24 mouse cellular contexts compared by ENCODE assay signal in genomic region chr12:78057166-78057565, GRCm38 (mm10).
"Had no signal": no experiment of that assay in that cellular context is flagged by ENCODE, and none has a peak within 500 bp of the region (broad histone marks: within the 10 kb centered on the region; RNA-seq: fewer than 3 reads in every experiment).

No protein-coding gene starts in this region.

- H3K4me1 ChIP-seq: heart, embryonic 10.5 days; intestine, embryonic 15.5 days; limb, embryonic 12.5 days had no signal

- H3K4me2 ChIP-seq: heart, embryonic 12.5 days; hindbrain, embryonic 13.5 days; intestine, embryonic 15.5 days; limb, embryonic 12.5 days; liver, embryonic 11.5 days had no signal

- ATAC-seq: inflammation-experienced regulatory T-cells, adult 6 months; intestine, embryonic 15.5 days; intestine, postnatal 0 days had no signal

- DNase-seq: gastrocnemius, adult 2 months; gastrocnemius, postnatal 10 days; gastrocnemius, postnatal 25 days; heart, adult 18-20 months; heart, postnatal 10 days; heart, postnatal 4 days; kidney, adult 18-20 months; kidney, adult 8-10 months; kidney, postnatal 10 days; kidney, postnatal 25 days; kidney, postnatal 4 days; liver had no signal

- H3K9ac ChIP-seq: heart, embryonic 12.5 days; hindbrain, embryonic 13.5 days; intestine, embryonic 15.5 days; limb, embryonic 12.5 days had no signal

- H3K27me3 ChIP-seq: intestine, embryonic 15.5 days had no signal

- H3K4me3 ChIP-seq: gastrocnemius, adult 2 months; heart, embryonic 10.5 days; heart, embryonic 12.5 days; hindbrain, embryonic 10.5 days; hindbrain, embryonic 13.5 days; intestine, embryonic 15.5 days; layer of hippocampus, adult 2 months; left cerebral cortex, adult 2 months; limb, embryonic 10.5 days; limb, embryonic 12.5 days had no signal

- H3K27ac ChIP-seq: gastrocnemius, adult 2 months; heart, embryonic 10.5 days; hindbrain, embryonic 10.5 days; hindbrain, embryonic 13.5 days; intestine, embryonic 15.5 days; layer of hippocampus, adult 2 months; left cerebral cortex, adult 2 months; limb, embryonic 10.5 days; limb, embryonic 12.5 days had no signal

- H3K9me3 ChIP-seq: heart, embryonic 10.5 days; heart, embryonic 12.5 days; hindbrain, embryonic 10.5 days; hindbrain, embryonic 13.5 days; intestine, embryonic 15.5 days; limb, embryonic 10.5 days; limb, embryonic 12.5 days had no signal

- H3K36me3 ChIP-seq: heart, embryonic 10.5 days; heart, embryonic 12.5 days; hindbrain, embryonic 10.5 days; hindbrain, embryonic 13.5 days; intestine, embryonic 15.5 days; limb, embryonic 10.5 days; limb, embryonic 12.5 days had no signal
